Mouse (Mus musculus) 3T3-L1 (cell line): ENCODE measurements at regions not wholly inside any gene's neighbourhood (a gene's known extent, or its start where the extent isn't known, plus 50 kb on each side); places are given as distances from the start of the nearest gene placed in this dataset.

ENCODE experiments used
- DNase-seq: peaks from one replicate; pipeline ENCODE4 v3.0.0-alpha.2; 2015; ENCODE audit warnings: low read depth, low spot score

DNA sequence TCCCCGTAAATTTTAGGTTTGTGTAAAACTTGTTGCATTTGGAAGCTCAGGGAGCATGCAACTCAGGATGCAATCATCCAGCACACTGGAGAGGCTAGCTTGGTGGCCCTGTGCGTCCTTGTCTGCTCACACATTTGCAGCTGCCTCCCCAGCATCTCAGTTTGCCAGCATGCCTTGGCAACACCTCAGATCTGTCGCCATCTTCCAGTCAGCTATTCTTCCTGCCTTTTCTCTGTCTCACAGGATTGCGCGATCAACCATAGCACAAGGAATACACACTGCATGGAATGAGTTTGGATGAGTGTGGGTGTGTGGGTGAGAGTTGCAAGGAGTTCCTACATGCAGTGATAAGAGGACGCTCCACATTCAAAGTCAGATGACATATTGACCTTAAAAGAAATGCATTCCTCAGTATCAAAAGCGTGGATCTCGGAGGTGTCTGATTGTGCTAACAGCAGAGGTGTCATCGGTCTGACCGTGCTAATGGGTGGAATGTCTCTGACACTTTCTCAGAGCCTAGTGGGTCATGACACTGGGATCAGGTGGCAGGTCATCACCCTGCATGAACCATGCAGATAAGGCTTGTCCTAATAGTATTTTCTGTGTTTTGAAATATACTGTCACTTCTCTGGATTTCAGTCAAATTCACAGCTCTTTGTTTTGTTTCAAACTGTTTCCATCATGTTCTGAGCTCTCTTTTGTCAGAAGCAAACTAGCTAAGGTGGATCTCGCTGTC, 360.6 kb upstream of the Arglu1 start:
- no peak for DNase-seq

DNA sequence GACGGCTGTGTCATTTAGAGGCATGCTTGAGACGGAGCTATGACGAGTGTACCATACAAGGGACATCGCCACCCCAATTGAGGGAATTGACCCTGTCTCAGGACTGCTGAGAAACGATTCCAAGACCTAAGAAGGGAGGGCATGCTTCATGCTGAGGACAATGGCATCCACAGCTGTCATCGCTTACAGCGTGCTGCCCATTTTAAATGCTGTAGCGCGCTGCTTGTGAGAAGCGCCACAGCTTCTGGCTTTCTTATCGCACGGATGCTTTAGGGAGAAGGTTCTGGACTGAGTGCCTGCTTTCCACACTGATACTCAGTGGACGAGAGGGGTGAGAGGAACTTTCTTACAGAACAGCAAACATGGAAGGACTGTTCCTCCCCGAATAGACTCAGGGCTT, 357.8 kb upstream of the Arglu1 start:
- no peak for DNase-seq

DNA sequence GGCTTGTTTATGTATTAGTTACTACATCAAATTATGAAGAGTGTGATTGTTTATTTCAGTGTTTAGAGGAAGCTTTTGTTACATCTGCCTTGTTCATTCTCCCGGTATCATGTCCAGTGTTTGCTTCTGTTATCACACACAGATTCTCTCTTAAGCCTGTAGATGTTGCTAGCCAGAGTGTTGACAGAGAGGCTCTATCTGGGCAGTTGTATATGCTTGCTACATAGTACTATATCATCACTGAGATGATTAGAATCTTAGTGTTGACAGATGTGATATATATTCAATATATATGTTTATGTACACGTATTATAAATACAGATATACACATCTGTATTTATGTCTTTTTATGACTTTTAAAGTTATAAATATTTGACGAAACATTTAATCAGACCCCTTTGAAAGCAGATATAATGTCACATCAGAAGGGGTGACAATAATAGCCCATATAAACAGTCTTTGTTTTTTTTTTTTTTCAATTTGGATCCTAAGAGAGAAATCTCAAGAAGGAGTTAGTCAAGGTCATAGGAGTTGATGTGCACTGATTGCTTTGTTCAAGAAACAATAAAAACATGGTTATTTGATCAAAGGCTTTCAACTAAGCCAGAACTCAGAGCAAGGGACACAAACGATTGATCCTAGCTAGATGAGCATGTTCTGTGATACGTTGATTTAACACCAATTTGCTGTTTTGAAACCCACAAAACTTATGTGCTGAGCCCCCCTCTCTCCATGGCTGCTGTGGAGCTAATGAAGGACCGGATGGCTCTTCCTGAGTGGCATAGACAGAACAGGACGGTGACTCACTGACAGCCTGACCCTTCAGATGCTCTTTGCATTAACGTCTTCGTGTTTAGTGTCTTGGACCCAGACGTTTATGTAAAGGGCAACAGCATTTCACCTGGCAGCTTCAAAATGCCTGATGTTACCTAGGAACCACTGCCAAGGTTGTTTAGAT, 352.8 kb upstream of the Arglu1 start:
- DNase-seq = no peak

DNA sequence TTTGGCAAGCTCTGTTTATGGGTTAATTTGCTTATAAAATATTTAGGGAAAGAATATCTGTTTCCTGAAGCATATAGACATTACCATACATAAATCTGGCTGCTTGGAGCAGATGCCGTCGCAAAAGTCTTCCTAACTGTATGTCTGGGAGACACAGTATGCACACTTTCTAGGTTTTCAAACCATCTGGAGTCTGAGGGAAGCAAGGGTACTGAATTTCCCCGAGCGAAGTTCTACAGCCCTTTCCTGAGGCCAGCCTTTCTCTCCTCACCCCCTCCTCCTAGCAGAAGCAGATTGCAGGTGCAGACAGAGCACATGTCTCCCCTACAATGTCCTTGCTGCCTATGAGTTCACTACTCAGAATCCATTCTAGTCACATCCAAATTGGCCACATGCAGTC, 338.8 kb upstream of the Arglu1 start:
- DNase-seq = no peak

DNA sequence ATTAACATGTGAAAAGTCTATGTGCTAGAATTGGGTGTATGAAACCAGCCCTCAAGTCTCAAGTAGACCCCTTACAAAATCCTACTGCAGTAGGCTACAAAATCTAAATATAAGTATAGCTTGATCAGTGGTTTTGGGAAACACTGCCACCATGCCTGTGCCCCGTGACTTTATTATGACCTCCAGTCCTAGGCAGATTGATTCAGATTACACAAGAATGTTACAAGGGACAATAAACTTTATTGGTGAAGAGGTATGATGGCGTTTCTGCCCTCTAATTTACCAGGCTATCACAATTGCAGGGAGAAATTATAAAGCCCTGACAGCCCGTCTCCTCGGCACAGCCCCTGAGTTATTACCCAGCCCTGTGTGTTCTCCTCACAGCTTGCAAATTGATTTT, 337.4 kb upstream of the Arglu1 start:
- no peak for DNase-seq

DNA sequence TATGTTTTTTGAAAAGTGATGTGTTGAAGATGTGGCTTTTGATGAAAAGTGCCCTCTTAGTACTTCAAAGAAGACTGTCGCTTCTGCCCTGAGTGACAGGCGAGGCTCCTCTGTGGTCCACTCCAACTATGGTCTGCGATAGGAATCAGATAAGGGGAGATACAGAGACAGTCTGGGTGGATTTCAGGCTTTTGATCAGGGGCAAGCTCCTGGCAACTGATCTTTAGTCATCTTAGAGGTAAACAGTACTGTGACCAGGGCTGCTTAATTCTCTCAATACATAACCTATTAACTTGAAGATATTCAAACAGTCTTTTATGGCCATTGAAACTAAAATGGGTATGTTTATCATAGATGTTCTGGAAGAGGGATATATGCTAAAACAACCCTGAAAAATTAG, 335.6 kb upstream of the Arglu1 start:
- DNase-seq = no peak

DNA sequence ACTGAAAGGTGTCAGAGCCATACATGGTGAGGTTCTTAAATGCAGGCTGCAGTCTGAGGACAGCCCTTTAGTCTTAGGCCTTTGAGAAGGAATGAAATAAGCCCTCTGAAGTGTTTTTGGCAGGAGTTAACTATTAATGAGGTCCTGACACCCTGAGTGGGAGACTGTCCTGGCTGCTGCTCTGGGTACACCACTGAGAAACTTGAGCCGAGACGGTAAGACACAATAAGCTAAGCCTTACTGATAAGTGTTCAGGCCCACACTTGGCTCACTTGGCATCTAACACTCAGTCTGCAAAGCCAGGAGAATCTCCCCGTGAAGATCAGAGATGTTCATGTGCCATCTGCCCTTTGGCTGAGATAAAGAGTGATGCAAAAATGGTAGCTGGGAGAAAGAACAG, 335.1 kb upstream of the Arglu1 start:
- no peak for DNase-seq

DNA sequence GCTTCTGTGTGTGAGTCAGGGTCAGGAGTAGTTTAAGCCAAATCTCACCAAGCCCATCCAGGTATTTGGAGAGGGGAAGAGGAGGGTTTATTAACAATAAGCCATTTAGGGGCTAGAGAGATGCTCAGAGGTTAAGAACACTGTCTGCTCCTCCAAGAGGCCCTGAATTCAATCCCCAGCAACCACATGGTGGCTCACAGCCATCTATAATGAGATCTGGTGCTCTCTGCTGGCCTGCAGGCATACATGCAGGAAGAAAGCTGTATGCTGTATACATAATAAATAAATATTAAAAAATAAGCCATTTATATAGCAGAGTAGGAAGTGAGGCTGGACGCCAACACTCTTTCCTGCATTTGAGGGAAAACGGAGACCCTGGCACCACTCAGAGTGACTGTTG, 330.4 kb upstream of the Arglu1 start:
- DNase-seq = no peak

DNA sequence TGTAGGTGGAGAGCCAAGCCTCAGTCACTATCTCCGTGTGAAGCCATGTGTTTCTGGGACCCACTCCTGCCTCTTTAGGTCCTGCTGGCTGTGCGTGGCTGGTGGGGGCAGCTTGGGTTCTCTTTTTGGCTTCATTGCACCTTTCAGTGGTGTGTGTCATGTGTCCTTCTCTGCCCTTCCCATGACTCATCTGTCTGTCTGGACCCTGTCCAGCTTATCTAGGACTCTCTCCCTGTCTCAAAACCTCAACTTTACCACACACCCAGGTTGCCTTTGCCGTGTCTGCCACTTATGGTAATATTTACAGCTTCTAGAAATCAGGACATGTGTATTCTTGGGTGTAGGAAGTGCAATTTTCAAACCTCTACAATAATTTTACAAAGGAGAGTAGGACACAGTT, 329.9 kb upstream of the Arglu1 start:
- peak; percentile 55 for DNase-seq

DNA sequence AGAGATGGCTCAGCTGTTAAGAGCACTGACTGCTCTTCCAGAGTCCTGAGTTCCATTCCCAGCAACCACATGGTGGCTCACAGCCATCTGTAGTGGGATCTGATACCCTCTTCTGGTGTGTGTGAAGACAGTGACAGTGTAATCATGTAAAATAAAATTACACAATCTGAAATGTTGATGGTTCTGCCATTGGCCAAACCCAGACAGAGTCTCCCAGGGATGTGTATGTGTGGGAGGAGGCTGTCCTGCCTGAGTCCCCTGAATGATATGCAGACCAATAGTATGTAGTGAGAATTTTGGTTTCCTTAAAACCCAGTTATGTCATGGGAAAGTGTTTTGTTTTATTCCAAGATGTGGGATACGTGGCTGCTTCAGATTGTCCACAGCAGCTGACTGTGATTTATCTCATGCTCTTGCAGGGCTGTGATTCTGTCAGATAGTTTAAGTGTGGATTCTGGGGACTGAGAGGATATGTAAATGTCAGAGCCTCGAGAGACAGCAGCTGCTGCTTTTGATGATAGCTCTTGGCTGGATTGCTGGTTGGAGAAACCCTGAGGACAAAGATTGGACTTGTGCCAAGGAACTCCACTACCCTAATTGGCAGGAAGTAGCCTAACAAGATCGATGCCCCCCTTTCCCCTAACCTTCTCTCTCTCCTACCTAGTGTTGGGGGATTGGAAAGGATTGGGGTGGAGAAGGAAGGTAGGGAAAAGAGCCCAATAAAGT, 321.6 kb upstream of the Arglu1 start:
- no peak for DNase-seq

DNA sequence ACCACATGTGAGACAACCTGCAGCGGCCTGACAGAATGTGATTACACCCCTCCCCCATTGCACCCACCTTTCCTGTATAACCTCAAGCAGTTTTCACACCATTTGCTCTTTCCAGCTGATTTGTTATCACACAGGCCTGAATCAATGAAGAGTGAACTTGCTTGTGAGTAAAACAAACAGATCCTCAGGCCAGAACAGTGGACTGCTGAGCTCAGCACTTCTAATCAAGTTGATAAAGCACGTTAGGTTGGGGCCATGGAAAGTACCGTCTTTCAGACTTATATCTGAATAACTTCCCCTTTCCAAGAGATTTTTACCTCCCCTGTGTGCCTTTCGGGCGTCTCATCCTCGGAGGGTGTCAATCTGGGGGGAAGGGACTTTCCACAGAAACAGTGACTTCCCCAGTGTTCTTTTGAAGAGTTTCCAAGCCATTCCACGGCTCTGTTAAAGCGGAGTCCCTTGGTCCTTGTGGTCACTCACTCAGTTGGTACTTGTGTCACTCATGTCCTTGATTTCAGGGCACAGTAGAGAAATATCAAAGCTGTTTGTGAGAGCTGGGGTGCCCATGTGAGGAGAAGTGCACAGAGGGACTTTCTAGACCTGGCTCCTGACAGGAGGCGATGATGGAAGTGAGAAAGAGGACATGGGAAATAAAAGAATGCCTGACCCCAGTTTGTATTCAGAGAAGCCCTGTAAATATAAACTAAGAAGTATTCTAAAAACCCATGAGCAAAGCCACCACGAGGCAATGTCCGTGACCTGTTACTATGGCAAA, 317.9 kb upstream of the Arglu1 start:
- no peak for DNase-seq

DNA sequence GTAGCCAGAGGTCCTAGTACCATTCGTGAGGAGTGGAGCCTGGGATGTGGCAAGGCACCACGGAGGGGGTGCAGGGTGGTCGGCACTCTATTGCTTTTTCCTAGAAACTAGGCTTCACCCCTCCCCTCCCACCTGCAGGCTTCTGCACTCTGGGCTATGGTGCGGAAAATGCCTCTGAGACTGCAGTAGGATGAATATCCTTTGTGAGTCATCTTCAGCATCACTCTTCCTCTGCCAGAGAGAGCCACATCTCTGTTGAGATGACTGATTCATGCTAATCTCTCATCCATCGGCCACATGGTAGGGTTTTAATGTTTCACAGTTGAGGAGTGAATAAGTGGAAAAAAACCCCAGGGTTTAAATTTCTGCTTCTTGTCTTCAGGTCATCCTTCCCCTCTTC, 309.6 kb upstream of the Arglu1 start:
- no peak for DNase-seq

DNA sequence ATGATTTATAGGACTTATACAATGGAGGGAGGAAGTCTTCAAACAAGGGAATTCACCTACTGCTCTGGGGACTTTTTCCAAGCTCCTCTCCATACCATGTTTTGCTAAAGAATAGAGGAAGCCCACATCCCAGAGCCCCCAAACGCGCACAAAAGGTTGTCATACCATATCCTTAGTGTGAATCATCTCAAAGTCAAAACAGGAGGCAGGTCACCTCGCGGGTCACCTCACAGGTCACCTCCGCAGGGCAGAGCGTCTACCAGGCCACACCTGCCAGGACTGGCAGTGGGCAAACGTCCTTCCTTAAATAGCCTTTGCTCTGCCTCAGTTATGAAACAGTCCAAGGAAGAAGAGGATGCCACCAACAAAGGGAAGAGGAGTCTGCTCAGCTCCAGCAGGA, 307.3 kb upstream of the Arglu1 start:
- no peak for DNase-seq

DNA sequence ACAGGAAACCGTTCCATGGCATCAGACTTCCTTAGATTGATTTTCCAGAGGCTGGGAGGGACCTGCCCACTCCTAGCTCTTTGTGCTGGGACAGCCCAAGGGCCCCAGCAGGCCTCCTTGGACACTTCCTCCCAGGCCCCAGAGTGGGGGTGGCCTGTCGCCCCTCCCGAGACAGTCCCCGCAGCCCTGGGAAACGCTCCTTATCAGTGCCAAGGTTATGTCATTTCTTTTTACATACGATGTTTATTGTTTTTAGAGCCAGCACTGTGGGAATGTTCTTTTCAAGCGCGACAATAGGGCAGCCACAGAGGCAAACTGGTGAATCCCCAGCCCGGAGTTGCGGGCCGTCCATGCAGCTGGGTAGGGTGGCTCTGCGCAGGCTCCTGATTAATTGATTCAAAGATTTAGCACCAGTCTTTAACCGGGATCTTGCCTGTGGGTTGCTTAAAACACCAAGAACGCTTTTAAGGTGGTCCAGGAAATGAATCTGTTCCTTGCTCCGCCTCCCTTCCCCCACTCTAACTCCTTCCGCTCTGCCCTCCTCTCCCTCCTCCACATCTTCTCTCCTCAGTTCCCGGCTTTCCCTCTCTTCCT, 304.4 kb upstream of the Arglu1 start:
- DNase-seq = no peak

DNA sequence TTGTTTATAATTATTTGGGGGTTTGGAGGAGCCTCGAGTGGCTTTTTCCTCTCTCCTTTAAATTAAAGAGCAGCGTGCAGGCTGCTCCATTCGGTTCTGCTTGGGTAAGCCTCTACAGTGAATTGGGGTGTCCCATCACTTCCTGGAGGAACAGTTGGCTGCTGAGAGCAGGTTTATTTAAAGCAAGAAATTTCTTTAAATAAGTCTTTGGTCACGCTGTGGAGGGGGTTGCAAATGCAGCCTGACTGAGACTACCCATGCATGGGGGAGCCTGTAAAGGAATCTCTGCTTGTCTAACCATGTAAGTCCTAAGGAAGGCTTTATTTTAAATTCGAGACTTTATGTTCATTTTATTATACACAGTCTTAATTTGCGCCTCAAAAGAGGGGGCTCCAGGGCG, 303.7 kb upstream of the Arglu1 start:
- no peak for DNase-seq

DNA sequence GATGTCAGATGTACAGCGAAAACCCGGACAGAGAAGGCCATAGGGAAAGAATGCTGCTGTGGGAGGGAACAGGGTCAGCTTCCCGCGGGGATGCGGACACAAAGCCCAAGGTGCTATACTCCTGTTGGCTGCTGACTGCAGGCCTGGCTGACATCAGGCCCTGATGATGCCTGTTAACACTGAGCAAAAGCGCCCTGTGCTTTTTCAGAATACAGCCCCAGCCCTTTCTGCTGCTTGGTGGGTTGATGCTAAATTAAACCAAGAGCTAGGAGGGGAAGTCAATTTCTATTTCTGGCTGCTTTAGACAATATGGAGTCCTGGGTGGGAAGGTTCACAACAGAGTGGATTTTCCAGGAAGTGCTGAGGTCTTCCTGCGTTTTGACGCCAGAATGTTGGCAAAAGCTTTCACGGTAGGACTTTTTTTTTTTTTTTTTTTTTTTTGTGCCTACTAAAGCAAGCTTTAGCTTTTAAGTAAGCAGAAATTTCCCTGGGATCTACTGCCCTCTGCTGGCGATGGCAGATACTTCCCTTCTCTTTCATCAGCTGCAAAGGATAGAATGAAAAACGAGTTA, 302.2 kb upstream of the Arglu1 start:
- DNase-seq = peak; percentile 94

DNA sequence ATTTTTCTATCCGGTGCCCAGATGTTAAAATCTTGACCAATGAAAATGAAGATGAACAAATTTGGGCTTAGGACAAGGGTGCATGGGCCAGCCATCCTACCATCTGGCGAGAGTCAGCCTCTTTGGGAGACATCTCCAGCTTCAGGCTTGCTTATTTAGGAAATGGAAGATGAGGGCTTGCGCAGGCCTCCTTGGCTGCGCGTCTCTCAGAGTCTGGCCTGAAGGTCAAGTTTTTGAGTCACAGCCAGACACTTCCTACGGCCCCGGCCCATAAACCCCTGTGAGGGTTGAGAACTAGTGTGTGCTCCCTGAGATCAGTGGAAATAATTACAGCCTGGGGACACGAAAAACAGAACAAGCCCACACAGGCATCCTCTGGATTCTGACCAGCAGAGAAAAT, 300.7 kb upstream of the Arglu1 start:
- DNase-seq = peak; percentile 35

DNA sequence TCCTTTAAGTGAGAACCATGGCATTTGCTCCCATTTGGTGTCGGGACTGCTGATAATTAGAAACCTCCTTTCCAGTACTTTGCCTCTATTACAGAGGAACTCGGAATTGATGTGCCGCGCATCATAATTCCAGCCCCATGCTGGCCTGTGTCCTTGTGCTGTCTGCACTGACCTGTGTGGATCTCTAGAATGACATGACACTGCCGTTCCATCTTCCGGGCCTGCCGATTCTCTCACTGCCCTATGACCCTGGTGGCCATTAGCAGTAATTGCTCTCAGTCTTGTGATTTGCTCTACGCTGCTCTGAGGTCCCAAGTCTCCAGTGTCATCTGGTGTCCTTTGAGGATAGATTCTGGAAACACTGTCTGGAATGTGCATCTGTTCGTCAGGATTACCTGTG, 295.7 kb upstream of the Arglu1 start:
- DNase-seq = no peak

DNA sequence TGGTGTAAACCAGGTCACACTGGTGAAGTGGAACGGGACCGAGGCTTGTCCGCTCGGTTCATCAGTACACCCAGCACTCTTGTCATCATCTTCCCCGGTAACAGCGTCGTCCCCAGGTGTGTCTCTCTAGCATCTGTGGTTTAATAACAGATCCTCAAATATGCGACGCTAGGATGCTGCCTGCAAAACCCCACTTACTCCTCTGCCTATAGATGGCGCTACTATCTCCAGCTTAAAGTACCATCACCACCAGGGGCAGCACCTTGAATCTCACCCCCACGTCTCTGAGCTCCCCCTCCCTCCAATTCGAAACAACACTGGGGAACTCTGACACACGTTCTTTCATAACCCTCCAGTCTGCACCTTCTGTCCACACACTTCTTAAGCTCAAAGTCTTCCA, 295.1 kb upstream of the Arglu1 start:
- DNase-seq = no peak

DNA sequence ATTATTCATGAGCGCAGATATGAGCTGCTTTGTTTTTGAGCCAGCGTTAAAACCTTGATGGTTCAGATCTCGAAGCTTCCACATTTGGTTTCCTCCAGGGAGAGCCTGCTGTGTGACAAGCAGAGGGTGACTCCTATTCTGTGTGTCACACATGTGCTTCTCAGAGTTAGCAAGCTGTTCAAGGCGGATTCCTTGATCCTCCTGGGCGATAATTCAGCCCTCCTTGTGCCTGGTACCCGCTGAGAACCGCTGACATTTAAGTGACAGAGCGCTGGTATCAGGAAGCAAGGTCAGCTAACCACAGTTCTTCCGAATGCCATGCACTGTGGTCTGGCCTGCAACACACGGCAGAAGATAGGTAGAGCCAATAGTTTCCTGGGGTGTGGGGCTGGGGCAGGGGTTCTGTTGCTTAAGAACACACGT, 294.5 kb upstream of the Arglu1 start:
- DNase-seq = no peak
